In genomic region chr10:44071095-44071494, GRCm38 (mm10) we compare ENCODE assay signal across 8 mouse cellular contexts.
DNase-seq lines count a peak whose midpoint lies in the region; ATAC-seq lines count a peak whose summit lies in the region.

No protein-coding gene starts in this region.

- 0 out of 2 replicates have a peak, but pooled peaks have one; percentile 46 for ATAC-seq in erythroid progenitor cell, adult 5-6 weeks (replicated peaks; ENCODE audit: low FRiP score, poor library complexity, severe bottlenecking)
- peak; percentile 69; the same call in 1 of the 2 replicates for ATAC-seq in hindbrain, embryonic 14.5 days (ENCODE audit: low FRiP score)

- H3K27me3 ChIP-seq in hindbrain, embryonic 14.5 days (ENCODE audit: control insufficient read depth, insufficient read depth, low read length): no peaks in the 10 kb centered on the region

- no peak overlapping the region for H3K4me2 ChIP-seq in hindbrain, embryonic 14.5 days (replicated peaks)

- no peak overlapping the region for H3K27ac ChIP-seq in hindbrain, embryonic 14.5 days

- DNase-seq in ES-CJ7 (ENCODE audit: low read depth, low spot score): peak; percentile 77
- DNase-seq in adrenal gland, postnatal 10 days: peak; percentile 75
- peak; percentile 78 for DNase-seq in hindbrain, embryonic 14.5 days (ENCODE audit: low spot score)
- peak; percentile 62 to 74 for DNase-seq in layer of hippocampus, postnatal 10 days (ENCODE audit: low spot score in 2 of 2)
- peak; percentile 85 for DNase-seq in lung, postnatal 36 days
- DNase-seq in retina, adult 2 months (ENCODE audit: low read depth, low spot score): peak; percentile 16
- peak; percentile 42 to 56 for DNase-seq in thymus, postnatal 36 days

- H3K4me1 ChIP-seq in hindbrain, embryonic 14.5 days (replicated peaks; ENCODE audit: control insufficient read depth, insufficient read depth, low read length): no peaks in the 10 kb centered on the region

- 6% methylated on average over 4 of the region's 4 CpGs for WGBS in hindbrain, embryonic 14.5 days

- H3K36me3 ChIP-seq in hindbrain, embryonic 14.5 days (replicated peaks; ENCODE audit: control insufficient read depth, insufficient read depth): no peaks in the 10 kb centered on the region

- H3K9me3 ChIP-seq in hindbrain, embryonic 14.5 days (ENCODE audit: control insufficient read depth, low read length): no peaks in the 10 kb centered on the region

- no peak overlapping the region for H3K9ac ChIP-seq in hindbrain, embryonic 14.5 days

- no peak overlapping the region for H3K4me3 ChIP-seq in hindbrain, embryonic 14.5 days (replicated peaks; ENCODE audit: low read length)

Comparison
In these comparisons a context has a peak if more than half of its experiments do, and no peak if none do; other contexts are left out.
1. DNase-seq: peak in every context shown above with its lines; median percentile 85 in lung, postnatal 36 days; 78 in hindbrain, embryonic 14.5 days; 77 in ES-CJ7; 75 in adrenal gland, postnatal 10 days; 68 in layer of hippocampus, postnatal 10 days; 49 in thymus, postnatal 36 days; 16 in retina, adult 2 months.